In genomic region chr2:77163381-77163780, GRCm38 (mm10) we compare ENCODE assay signal across 20 mouse cellular contexts. TPM values are rescaled to one million over a fixed set of nuclear protein-coding genes. Genes with fewer than 3 reads are reported as not detected.
A peak's percentile ranks its signal among the peaks of the same experiment; 100 is the strongest.
DNase-seq lines count a peak whose midpoint lies in the region; ATAC-seq lines count a peak whose summit lies in the region.
"Had no signal": no experiment of that assay in that cellular context is flagged by ENCODE, and none has a peak within 500 bp of the region (broad histone marks: within the 10 kb centered on the region; RNA-seq: fewer than 3 reads in every experiment).

No protein-coding gene starts in this region.

- H3K9me3 ChIP-seq in midbrain, embryonic 11.5 days (ENCODE audit: control insufficient read depth, low read length): no peaks in the 10 kb centered on the region
- H3K9me3 ChIP-seq in midbrain, embryonic 14.5 days (ENCODE audit: control insufficient read depth, low read length): no peaks in the 10 kb centered on the region
- H3K9me3 ChIP-seq: embryonic facial prominence, embryonic 12.5 days; heart, embryonic 10.5 days; hindbrain, embryonic 12.5 days had no signal

- WGBS in midbrain, embryonic 11.5 days: 91% methylated on average over 3 of the region's 3 CpGs
- WGBS in midbrain, embryonic 14.5 days: 90% methylated on average over 3 of the region's 3 CpGs

- no peak overlapping the region for H3K27ac ChIP-seq in midbrain, embryonic 11.5 days (ENCODE audit: low read depth, low read length)
- no peak overlapping the region for H3K27ac ChIP-seq in midbrain, embryonic 14.5 days (replicated peaks; ENCODE audit: low read depth, low read length)
- H3K27ac ChIP-seq: embryonic facial prominence, embryonic 12.5 days; heart, embryonic 10.5 days; hindbrain, embryonic 12.5 days had no signal

- ATAC-seq in midbrain, embryonic 11.5 days (ENCODE audit: low FRiP score): no peak
- no peak for ATAC-seq in midbrain, embryonic 14.5 days (ENCODE audit: low FRiP score, low TSS enrichment)
- ATAC-seq: forebrain, embryonic 16.5 days; hindbrain, embryonic 16.5 days had no signal

- no peaks in the 10 kb centered on the region for H3K36me3 ChIP-seq in midbrain, embryonic 11.5 days (ENCODE audit: control insufficient read depth, insufficient read depth, low read length)
- no peaks in the 10 kb centered on the region for H3K36me3 ChIP-seq in midbrain, embryonic 14.5 days (ENCODE audit: control insufficient read depth, insufficient read depth, low read length)
- H3K36me3 ChIP-seq: embryonic facial prominence, embryonic 12.5 days; hindbrain, embryonic 12.5 days had no signal

- no peak overlapping the region for H3K4me2 ChIP-seq in midbrain, embryonic 11.5 days
- no peak overlapping the region for H3K4me2 ChIP-seq in midbrain, embryonic 14.5 days (ENCODE audit: low read length)
- H3K4me2 ChIP-seq: embryonic facial prominence, embryonic 12.5 days; hindbrain, embryonic 12.5 days had no signal

- no peak overlapping the region for H3K9ac ChIP-seq in midbrain, embryonic 11.5 days (ENCODE audit: low read length)
- H3K9ac ChIP-seq in midbrain, embryonic 14.5 days (replicated peaks; ENCODE audit: low read length): no peak overlapping the region
- H3K9ac ChIP-seq: embryonic facial prominence, embryonic 12.5 days; hindbrain, embryonic 12.5 days had no signal

- no peak overlapping the region for H3K4me3 ChIP-seq in midbrain, embryonic 11.5 days (ENCODE audit: low read depth, low read length)
- no peak overlapping the region for H3K4me3 ChIP-seq in midbrain, embryonic 14.5 days (replicated peaks; ENCODE audit: low read depth, low read length)
- H3K4me3 ChIP-seq: embryonic facial prominence, embryonic 12.5 days; heart, embryonic 10.5 days; hindbrain, embryonic 12.5 days had no signal

- peak; percentile 52 to 73 for DNase-seq in kidney, adult 8-10 months
- no peak for DNase-seq in kidney, postnatal 4 days
- DNase-seq in midbrain, embryonic 11.5 days (ENCODE audit: low spot score, missing footprints): peak; percentile 31
- DNase-seq in midbrain, embryonic 14.5 days: no peak
- DNase-seq in kidney, postnatal 25 days: peak; percentile 42 to 58
- DNase-seq in adrenal gland, postnatal 4 days (ENCODE audit: low spot score in 2 of 2): no peak
- no peak for DNase-seq in embryo, embryonic 10 days (ENCODE audit: low spot score)
- DNase-seq: adrenal gland, adult 2 months; adrenal gland, postnatal 25 days; cerebellum, adult 8-10 months; cerebellum, postnatal 14 days; gastrocnemius, postnatal 25 days; heart, postnatal 10 days; heart, postnatal 4 days had no signal

- no peaks in the 10 kb centered on the region for H3K27me3 ChIP-seq in midbrain, embryonic 11.5 days (ENCODE audit: control insufficient read depth, insufficient read depth, low read length)
- no peaks in the 10 kb centered on the region for H3K27me3 ChIP-seq in midbrain, embryonic 14.5 days (ENCODE audit: control insufficient read depth, insufficient read depth, low read length)
- H3K27me3 ChIP-seq: embryonic facial prominence, embryonic 12.5 days; hindbrain, embryonic 12.5 days had no signal

- no peaks in the 10 kb centered on the region for H3K4me1 ChIP-seq in midbrain, embryonic 11.5 days (ENCODE audit: control insufficient read depth, insufficient read depth, low read length)
- no peaks in the 10 kb centered on the region for H3K4me1 ChIP-seq in midbrain, embryonic 14.5 days (ENCODE audit: control insufficient read depth, insufficient read depth, low read length)
- H3K4me1 ChIP-seq: embryonic facial prominence, embryonic 12.5 days; hindbrain, embryonic 12.5 days had no signal

RNA-seq across cellular contexts. Expression of gene Ccdc141, which starts 7.1 kb away (rescaled TPM):
- polyA plus RNA-seq in midbrain, embryonic 11.5 days (2014; fragmentation: Nextera tagmentation; extraction: Ambion mirVana): 2.5 and 4.4 TPM in 2 replicates
- polyA plus RNA-seq in midbrain, embryonic 14.5 days (2014; fragmentation: Nextera tagmentation; extraction: Ambion mirVana): 4.9 and 6.9 TPM in 2 replicates
- 10 to 100 TPM; 19.3 to 21.7 TPM for total RNA-seq in adrenal gland, postnatal 4 days (2021)
- total RNA-seq: granulocyte monocyte progenitor cell, adult 5-6 weeks had no signal

Comparison
In these comparisons a context has a peak if more than half of its experiments do, and no peak if none do; other contexts are left out.
1. DNase-seq: peak in kidney, adult 8-10 months (2 of 2), midbrain, embryonic 11.5 days (single experiment) and kidney, postnatal 25 days (2 of 2); none in kidney, postnatal 4 days (0 of 2), midbrain, embryonic 14.5 days (single experiment), adrenal gland, postnatal 4 days (0 of 2) and embryo, embryonic 10 days (single experiment).